Mouse (Mus musculus): ENCODE measurements at regions not wholly inside any gene's neighbourhood (a gene's known extent, or its start where the extent isn't known, plus 50 kb on each side); places are given as distances from the start of the nearest gene placed in this dataset.

GRCm38 (mm10) chr3:41155132-41155760 is 72.4 kb upstream of the Pgrmc2 start:
- DNase-seq (ENCODE audit: low read depth, low spot score), result no peak

GRCm38 (mm10) chr3:41154402-41154801 is 71.6 kb upstream of the Pgrmc2 start:
- DNase-seq (ENCODE audit: low read depth, low spot score), result no peak

- DNase-seq (ENCODE audit: low read depth, low spot score), result no peak
These were observed 69.1 kb upstream of the Pgrmc2 start for GRCm38 (mm10) chr3:41151989-41152388.

GRCm38 (mm10) chr3:41140391-41140790 is 57.5 kb upstream of the Pgrmc2 start:
- no peak for DNase-seq (ENCODE audit: low read depth, low spot score)

GRCm38 (mm10) chr3:41137931-41138330 is 55.1 kb upstream of the Pgrmc2 start:
- no peak for DNase-seq (ENCODE audit: low read depth, low spot score)

GRCm38 (mm10) chr3:41132889-41133288 is 50.0 kb upstream of the Pgrmc2 start:
- DNase-seq (ENCODE audit: low read depth, low spot score), result no peak
